Mouse (Mus musculus): Measurements from ENCODE around the gene Ints5. TPM values are rescaled to one million over a fixed set of nuclear protein-coding genes. Genes with fewer than 3 reads are reported as not detected.
A peak's percentile ranks its signal among the peaks of the same experiment; 100 is the strongest.

Ints5 gene
- polyA plus RNA-seq, 1 experiment from 2014 or later, result 31.0 TPM

- Histone ChIP-seq H3K27ac (replicated peaks) (peak overlapping the region; percentile 84), H3K4me1 (peaks cover 20% of the 10 kb centered on the region), H3K9me3 (replicated peaks) (no peaks in the 10 kb centered on the region), H3K36me3 (peaks cover 27% of the 10 kb centered on the region), H3K9ac (replicated peaks) (peak overlapping the region; percentile 98), H3K4me3 (replicated peaks) (peak overlapping the region; percentile 86), H3K27me3 (replicated peaks) (no peaks in the 10 kb centered on the region), H3K4me2 (peak overlapping the region; percentile 96)
- ATAC-seq (ENCODE audit: low FRiP score), result peak; percentile 36
- 52% methylated on average over 9 of the region's 9 CpGs for WGBS
Measured at GRCm38 (mm10) chr19:8870838-8871237, 22.0 kb upstream of the Ints5 start.

- peaks cover 33% of the 10 kb centered on the region for H3K36me3 ChIP-seq
- peaks cover 20% of the 10 kb centered on the region for H3K4me1 ChIP-seq
- H3K9me3 ChIP-seq (replicated peaks), result no peaks in the 10 kb centered on the region
- under 1% methylated on average over 59 of the region's 59 CpGs for WGBS
- peak within 1 kb of the TSS; percentile 84 for H3K27ac ChIP-seq (replicated peaks)
- peak within 1 kb of the TSS; percentile 86 for H3K4me3 ChIP-seq (replicated peaks)
- H3K4me2 ChIP-seq, result peak within 1 kb of the TSS; percentile 96
- peak; percentile 97 for ATAC-seq (ENCODE audit: low FRiP score)
- no peaks in the 10 kb centered on the region for H3K27me3 ChIP-seq (replicated peaks)
- peak within 1 kb of the TSS; percentile 98 for H3K9ac ChIP-seq (replicated peaks)
Measured at GRCm38 (mm10) chr19:8871267-8872186, 21.3 kb upstream of the Ints5 start, which contains the start of gene Ubxn1. Gene Ubxn1 (plus strand): TSS chr19:8871496.

- Histone ChIP-seq H3K4me2 (peak overlapping the region; percentile 96), H3K4me1 (peaks cover 20% of the 10 kb centered on the region), H3K9me3 (replicated peaks) (no peaks in the 10 kb centered on the region), H3K36me3 (peaks cover 41% of the 10 kb centered on the region), H3K9ac (replicated peaks) (peak overlapping the region; percentile 98), H3K27me3 (replicated peaks) (no peaks in the 10 kb centered on the region), H3K27ac (replicated peaks) (no peak overlapping the region), H3K4me3 (replicated peaks) (peak overlapping the region; percentile 86)
- no peak for ATAC-seq (ENCODE audit: low FRiP score)
- WGBS, result 81% methylated on average over 10 of the region's 10 CpGs
Measured at GRCm38 (mm10) chr19:8872266-8872840, 20.5 kb upstream of the Ints5 start.

- no peak for ATAC-seq (ENCODE audit: low FRiP score)
- Histone ChIP-seq H3K9ac (replicated peaks) (no peak overlapping the region), H3K4me2 (no peak overlapping the region), H3K27me3 (replicated peaks) (no peaks in the 10 kb centered on the region), H3K9me3 (replicated peaks) (no peaks in the 10 kb centered on the region), H3K4me1 (peaks cover 28% of the 10 kb centered on the region), H3K27ac (replicated peaks) (no peak overlapping the region), H3K36me3 (peaks cover 46% of the 10 kb centered on the region), H3K4me3 (replicated peaks) (no peak overlapping the region)
- 93% methylated on average over 7 of the region's 7 CpGs for WGBS
Measured at GRCm38 (mm10) chr19:8875031-8875430, 17.8 kb upstream of the Ints5 start.

GRCm38 (mm10) chr19:8880311-8881033, 12.3 kb upstream of the Ints5 start, which contains the start of gene Uqcc3:
Gene Uqcc3 (minus strand): TSS chr19:8880923.
- Histone ChIP-seq H3K9ac (replicated peaks) (peak within 1 kb of the TSS; percentile 83), H3K36me3 (peaks cover 23% of the 10 kb centered on the region), H3K4me3 (replicated peaks) (peak within 1 kb of the TSS; percentile 68), H3K27me3 (replicated peaks) (no peaks in the 10 kb centered on the region), H3K27ac (replicated peaks) (peak within 1 kb of the TSS; percentile 88), H3K4me2 (peak within 1 kb of the TSS; percentile 93), H3K4me1 (peaks cover 14% of the 10 kb centered on the region), H3K9me3 (replicated peaks) (no peaks in the 10 kb centered on the region)
- under 1% methylated on average over 42 of the region's 42 CpGs for WGBS
- peak; percentile 98 for ATAC-seq (ENCODE audit: low FRiP score)

GRCm38 (mm10) chr19:8881034-8881392, 11.8 kb upstream of the Ints5 start:
- Histone ChIP-seq H3K4me1 (peaks cover 14% of the 10 kb centered on the region), H3K27ac (replicated peaks) (peak overlapping the region; percentile 88; the same call in 1 of the 2 replicates), H3K4me3 (replicated peaks) (peak overlapping the region; percentile 68), H3K36me3 (peaks cover 18% of the 10 kb centered on the region), H3K9me3 (replicated peaks) (no peaks in the 10 kb centered on the region), H3K9ac (replicated peaks) (peak overlapping the region; percentile 83), H3K4me2 (peak overlapping the region; percentile 93), H3K27me3 (replicated peaks) (no peaks in the 10 kb centered on the region)
- 0 out of 2 replicates have a peak, but pooled peaks have one; percentile 4 for ATAC-seq (ENCODE audit: low FRiP score)
- WGBS, result 10% methylated on average over 3 of the region's 3 CpGs

- WGBS, result 78% methylated on average over 3 of the region's 3 CpGs
- no peak for ATAC-seq (ENCODE audit: low FRiP score)
- H3K27me3 ChIP-seq (replicated peaks), result no peaks in the 10 kb centered on the region
- no peak within 1 kb of the TSS for H3K9ac ChIP-seq (replicated peaks)
- no peak within 1 kb of the TSS for H3K27ac ChIP-seq (replicated peaks)
- H3K4me3 ChIP-seq (replicated peaks), result no peak within 1 kb of the TSS
- H3K36me3 ChIP-seq, result no peaks in the 10 kb centered on the region
- peaks cover 24% of the 10 kb centered on the region for H3K4me1 ChIP-seq
- H3K9me3 ChIP-seq (replicated peaks), result no peaks in the 10 kb centered on the region
- H3K4me2 ChIP-seq, result no peak within 1 kb of the TSS
Measured at GRCm38 (mm10) chr19:8883616-8884015, 9.2 kb upstream of the Ints5 start, which contains the start of the genes Lbhd1 and Gm49403. Gene Lbhd1 (plus strand): TSS chr19:8883732. Gene Gm49403 (plus strand): TSS chr19:8883930.

GRCm38 (mm10) chr19:8886916-8887584, 5.8 kb upstream of the Ints5 start:
- H3K4me2 ChIP-seq, result no peak overlapping the region; the same call in 1 of the 2 replicates

GRCm38 (mm10) chr19:8887585-8888463, 5.0 kb upstream of the Ints5 start:
- H3K4me1 ChIP-seq, result peaks cover 18% of the 10 kb centered on the region
- no peaks in the 10 kb centered on the region for H3K27me3 ChIP-seq (replicated peaks)
- no peaks in the 10 kb centered on the region for H3K9me3 ChIP-seq (replicated peaks)
- H3K4me3 ChIP-seq (replicated peaks), result peak overlapping the region; percentile 67
- H3K27ac ChIP-seq (replicated peaks), result peak overlapping the region; percentile 85
- ATAC-seq (ENCODE audit: low FRiP score), result no peak
- H3K4me2 ChIP-seq, result peak overlapping the region; percentile 78
- peaks cover 9% of the 10 kb centered on the region for H3K36me3 ChIP-seq
- 14% methylated on average over 19 of the region's 19 CpGs for WGBS
- peak overlapping the region; percentile 66 for H3K9ac ChIP-seq (replicated peaks)

More at GRCm38 (mm10) chr19:8886916-8887584, 5.8 kb upstream of the Ints5 start:
- H3K27ac ChIP-seq (replicated peaks), result no peak overlapping the region
- H3K9ac ChIP-seq (replicated peaks), result no peak overlapping the region
- H3K4me3 ChIP-seq (replicated peaks), result no peak overlapping the region
- WGBS, result 58% methylated on average over 1 of the region's 1 CpGs
- no peaks in the 10 kb centered on the region for H3K27me3 ChIP-seq (replicated peaks)
- ATAC-seq (ENCODE audit: low FRiP score), result no peak
- peaks cover 18% of the 10 kb centered on the region for H3K4me1 ChIP-seq
- H3K36me3 ChIP-seq, result peaks cover 9% of the 10 kb centered on the region
- no peaks in the 10 kb centered on the region for H3K9me3 ChIP-seq (replicated peaks)
